ENCODE assay signal across 24 mouse cellular contexts in genomic region chr8:64798503-64798902, GRCm38 (mm10).
"Had no signal": no experiment of that assay in that cellular context is flagged by ENCODE, and none has a peak within 500 bp of the region (broad histone marks: within the 10 kb centered on the region; RNA-seq: fewer than 3 reads in every experiment).

No protein-coding gene starts in this region.

- H3K4me3 ChIP-seq: hindbrain, embryonic 13.5 days; hindbrain, embryonic 15.5 days; kidney, embryonic 15.5 days; limb, embryonic 13.5 days; limb, embryonic 15.5 days; liver, embryonic 12.5 days had no signal

- DNase-seq: gastrocnemius, postnatal 14 days; gastrocnemius, postnatal 36 days; heart, adult 18-20 months; heart, postnatal 10 days; heart, postnatal 36 days; kidney, adult 11 months; kidney, adult 2 months; kidney, adult 9 months; kidney, postnatal 14 days; kidney, postnatal 36 days; layer of hippocampus, adult 9-11 months; layer of hippocampus, postnatal 36 days; left cerebral cortex, postnatal 4 days had no signal

- H3K36me3 ChIP-seq: hindbrain, embryonic 13.5 days; hindbrain, embryonic 15.5 days; kidney, embryonic 15.5 days; limb, embryonic 13.5 days; limb, embryonic 15.5 days; liver, embryonic 12.5 days had no signal

- H3K27me3 ChIP-seq: hindbrain, embryonic 13.5 days; hindbrain, embryonic 15.5 days; kidney, embryonic 15.5 days; limb, embryonic 13.5 days; limb, embryonic 15.5 days; liver, embryonic 12.5 days had no signal

- H3K4me2 ChIP-seq: heart, embryonic 11.5 days; hindbrain, embryonic 13.5 days; hindbrain, embryonic 15.5 days; kidney, embryonic 15.5 days; limb, embryonic 13.5 days; limb, embryonic 15.5 days; liver, embryonic 12.5 days had no signal

- H3K27ac ChIP-seq: hindbrain, embryonic 13.5 days; hindbrain, embryonic 15.5 days; hindbrain, postnatal 0 days; kidney, embryonic 15.5 days; kidney, postnatal 0 days; limb, embryonic 13.5 days; limb, embryonic 15.5 days; liver, embryonic 12.5 days; liver, embryonic 14.5 days had no signal

- ATAC-seq: hindbrain, postnatal 0 days; intestine, embryonic 16.5 days; liver, embryonic 12.5 days had no signal

- H3K9me3 ChIP-seq: hindbrain, embryonic 13.5 days; hindbrain, embryonic 15.5 days; kidney, embryonic 15.5 days; limb, embryonic 13.5 days; limb, embryonic 15.5 days; liver, embryonic 12.5 days had no signal

- H3K9ac ChIP-seq: hindbrain, embryonic 13.5 days; hindbrain, embryonic 15.5 days; kidney, embryonic 15.5 days; limb, embryonic 13.5 days; limb, embryonic 15.5 days; liver, embryonic 12.5 days; liver, embryonic 14.5 days had no signal

- H3K4me1 ChIP-seq: kidney, embryonic 15.5 days; limb, embryonic 13.5 days; limb, embryonic 15.5 days; liver, embryonic 12.5 days had no signal
